Mouse (Mus musculus) bone marrow, adult 2 months (tissue): Measurements from ENCODE around the gene Renbp. TPM values are rescaled to one million over a fixed set of nuclear protein-coding genes. Genes with fewer than 3 reads are reported as not detected.

Source experiments
- H3K27ac ChIP-seq: fragments of 200-500 bp; 2 replicates; pipeline ENCODE4 v1.5.1; 2012; ENCODE audit warnings: low read depth, mild to moderate bottlenecking, control low read depth, inconsistent platforms, low read length; ENCODE audit not compliant: control insufficient read depth, poor library complexity, insufficient read depth
- H3K4me1 ChIP-seq: fragments of 200-500 bp; 2 replicates; pipeline ENCODE4 v1.6.1; 2011; ENCODE audit warnings: low read length; ENCODE audit not compliant: control insufficient read depth, insufficient read depth
- H3K4me3 ChIP-seq: fragments of 200-500 bp; replicated peaks from 2 replicates; pipeline ENCODE3; 2011; ENCODE audit warnings: mild to moderate bottlenecking, low read depth, low read length, control low read depth; ENCODE audit not compliant: control insufficient read depth
- CTCF ChIP-seq: fragments of 200-500 bp; IDR thresholded peaks from 2 replicates; pipeline ENCODE4 v1.5.1; 2011; ENCODE audit warnings: low read length, control low read depth; ENCODE audit not compliant: control insufficient read depth, insufficient read depth
- POLR2A ChIP-seq: fragments of 200-500 bp; IDR thresholded peaks from 2 replicates; pipeline ENCODE4 v1.6.1; 2011; ENCODE audit warnings: low read depth, mild to moderate bottlenecking, control low read depth, low read length, borderline replicate concordance; ENCODE audit not compliant: control insufficient read depth
- WGBS: fragments of 180-500 bp; shearing (Covaris S2); methylation state at CpG from one replicate; pipeline ENCODE4 v1.1.7; 2018; 5-methylcytosine and 5-hydroxymethylcytosine counted together
- polyA plus RNA-seq: library from polyadenylated mRNA; stranded (reverse); fragments of >200 nt; gene quantifications from 2 replicates; pipeline ENCODE4 v1.2.4, GENCODE M21; 2011; ENCODE audit warnings: low replicate concordance; ENCODE audit not compliant: missing spikeins, insufficient read depth, insufficient read length

Renbp gene
- polyA plus RNA-seq, 1 experiment = 48.6 TPM

DNA sequence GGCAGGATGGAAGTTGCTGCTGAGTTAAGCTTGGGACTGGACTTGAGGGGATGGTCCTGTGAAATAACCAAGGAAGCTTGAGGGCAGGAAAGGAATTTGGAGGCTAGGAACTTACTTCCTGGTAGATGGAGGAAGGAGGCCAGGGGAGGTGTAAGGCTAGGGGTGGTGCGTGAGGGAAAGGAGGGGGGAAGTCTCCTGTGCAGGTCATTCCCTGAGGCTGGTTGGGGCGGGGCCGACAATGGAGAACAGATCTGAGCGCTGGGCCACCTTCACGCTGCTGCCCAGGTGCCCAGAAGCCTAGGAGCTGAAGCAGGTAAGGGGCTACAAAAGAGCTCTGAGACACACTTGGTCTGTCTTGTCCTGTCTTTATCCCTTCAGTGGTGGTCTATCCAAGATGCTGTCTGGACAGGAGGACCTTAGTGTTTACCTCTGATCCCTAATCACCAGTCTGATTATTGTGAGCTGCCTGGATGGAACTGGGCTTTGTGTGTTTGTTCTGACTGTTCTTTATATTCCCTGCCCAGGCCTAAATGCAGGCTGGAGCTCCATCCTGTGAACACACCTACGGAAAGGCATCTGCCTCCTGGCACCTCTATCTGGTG lies 39.0 kb downstream of the Renbp start, which contains the start of gene Avpr2:
Gene Avpr2 (plus strand): TSS at position 552 of the 602 bp plus-strand sequence.
- Histone ChIP-seq H3K4me3 (no peak within 1 kb of the TSS), H3K27ac (no peak within 1 kb of the TSS), H3K4me1 (no peaks in the 10 kb centered on the region)
- whole genome bisulfite sequencing = 59% methylated on average over 6 of the region's 6 CpGs
- no peak for TF ChIP-seq POLR2A
- no peak for TF ChIP-seq CTCF

DNA sequence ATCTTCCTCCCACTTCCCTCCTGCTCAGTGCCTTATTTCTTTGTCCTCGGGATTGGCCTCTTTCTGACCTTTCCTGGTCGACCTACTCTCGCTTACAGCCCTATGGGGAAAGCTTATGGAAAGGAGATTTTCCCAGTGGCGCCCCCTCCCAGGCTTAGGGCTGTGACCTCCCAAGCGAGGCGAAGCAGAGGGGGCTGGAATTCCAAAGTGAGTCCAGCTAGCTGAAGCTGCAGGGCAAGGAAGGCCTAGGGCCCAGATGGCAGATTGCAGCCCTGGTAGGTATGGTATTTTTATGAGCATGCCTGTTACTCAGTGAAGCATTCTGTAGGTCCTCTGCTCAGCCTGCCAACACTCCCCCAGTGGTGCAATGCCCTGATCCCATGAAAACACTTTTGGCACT lies 49.2 kb downstream of the Renbp start:
- Histone ChIP-seq H3K27ac (no peak overlapping the region), H3K4me3 (no peak overlapping the region), H3K4me1 (no peaks in the 10 kb centered on the region; the same call in 1 of the 2 replicates)
- 52% methylated on average over 6 of the region's 6 CpGs for WGBS
- TF ChIP-seq CTCF (no peak), POLR2A (no peak)

DNA sequence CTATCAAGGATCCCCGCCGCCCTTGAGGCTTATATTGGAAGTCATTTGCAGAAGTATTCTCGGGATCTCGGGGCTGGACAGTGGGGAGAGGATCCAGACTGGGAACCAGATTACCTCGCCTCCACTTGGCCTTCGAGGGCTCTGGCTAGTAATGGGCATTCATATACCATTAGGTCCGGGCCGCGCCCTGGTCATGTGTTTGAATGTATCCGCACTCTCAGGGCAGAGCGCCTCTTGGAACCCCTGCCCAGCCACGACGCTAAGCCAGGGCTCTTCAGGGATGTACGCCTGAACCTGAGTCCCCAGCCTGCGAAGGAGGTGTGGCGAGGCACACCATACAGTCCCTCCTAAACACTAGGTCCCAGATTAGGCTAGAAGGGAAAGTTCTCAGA lies 49.6 kb downstream of the Renbp start:
- 25% methylated on average over 16 of the region's 16 CpGs for WGBS
- H3K4me1 ChIP-seq = no peaks in the 10 kb centered on the region; the same call in 1 of the 2 replicates
- H3K4me3 ChIP-seq = no peak overlapping the region
- no peak overlapping the region for H3K27ac ChIP-seq
- TF ChIP-seq CTCF = no peak

- Histone ChIP-seq H3K4me3 (peak overlapping the region; percentile 87), H3K27ac (no peak overlapping the region), H3K4me1 (no peaks in the 10 kb centered on the region; the same call in 1 of the 2 replicates)
- WGBS = 9% methylated on average over 32 of the region's 48 CpGs
- TF ChIP-seq POLR2A = peak; percentile 15; the same call in 1 of the 2 replicates
- TF ChIP-seq CTCF = no peak
These were observed 50.2 kb downstream of the Renbp start for GRCm38 (mm10) chrX:73880194-73881035.

- TF ChIP-seq POLR2A (no peak), CTCF (no peak)
- Histone ChIP-seq H3K27ac (no peak overlapping the region), H3K4me1 (no peaks in the 10 kb centered on the region; the same call in 1 of the 2 replicates), H3K4me3 (no peak overlapping the region)
- 20% methylated on average over 1 of the region's 1 CpGs for WGBS
These were observed 53.6 kb downstream of the Renbp start for GRCm38 (mm10) chrX:73877014-73877413.

GRCm38 (mm10) chrX:73875881-73876280 lies 54.8 kb downstream of the Renbp start:
- Histone ChIP-seq H3K4me1 (no peaks in the 10 kb centered on the region; the same call in 1 of the 2 replicates), H3K27ac (no peak overlapping the region), H3K4me3 (no peak overlapping the region)
- no peak for TF ChIP-seq CTCF
- TF ChIP-seq POLR2A = no peak
- 75% methylated on average over 2 of the region's 2 CpGs for WGBS

Other genes starting within 250 kb of the Renbp start
- 52.5 and 94.6 TPM in 2 replicates for gene Bcap31, start 214.7 kb downstream of the Renbp start, polyA plus RNA-seq
- gene Abcd1, start 214.3 kb downstream of the Renbp start, polyA plus RNA-seq = 12.6 and 17.6 TPM in 2 replicates
- 0.32 TPM in 1 of 2 replicates, not detected in the other for gene Plxnb3, start 173.8 kb downstream of the Renbp start, polyA plus RNA-seq
- 26.5 and 49.6 TPM in 2 replicates for gene Srpk3, start 156.4 kb downstream of the Renbp start, polyA plus RNA-seq
- gene Idh3g, start 144.0 kb downstream of the Renbp start, polyA plus RNA-seq = 56.6 and 111 TPM in 2 replicates
- gene Ssr4, start 143.8 kb downstream of the Renbp start, polyA plus RNA-seq = 47.8 and 107 TPM in 2 replicates
- 2.2 and 4.7 TPM in 2 replicates for gene Pdzd4, start 105.9 kb downstream of the Renbp start, polyA plus RNA-seq
- not detected in 2 replicates for gene Avpr2, start 38.7 kb downstream of the Renbp start, polyA plus RNA-seq
- 3.6 and 12.7 TPM in 2 replicates for gene L1cam, start 34.7 kb downstream of the Renbp start, polyA plus RNA-seq
- gene Arhgap4, start 9.0 kb downstream of the Renbp start, polyA plus RNA-seq = 53.5 and 163 TPM in 2 replicates
- gene Naa10, start 8.9 kb downstream of the Renbp start, polyA plus RNA-seq = 60.9 and 77.0 TPM in 2 replicates
- gene Hcfc1, start 35.5 kb upstream of the Renbp start, polyA plus RNA-seq = 38.5 and 58.8 TPM in 2 replicates
- 41.4 and 97.5 TPM in 2 replicates for gene Irak1, start 93.1 kb upstream of the Renbp start, polyA plus RNA-seq
- gene Opn1mw, start 196.6 kb upstream of the Renbp start, polyA plus RNA-seq = not detected in 2 replicates
- gene Mecp2, start 204.5 kb upstream of the Renbp start, polyA plus RNA-seq = 13.2 and 15.1 TPM in 2 replicates
- gene Tex28, start 237.0 kb upstream of the Renbp start, polyA plus RNA-seq = not detected in 2 replicates
- not detected in 2 replicates for gene Tktl1, start 246.4 kb upstream of the Renbp start, polyA plus RNA-seq